Comparison of ENCODE assay signal across 15 mouse cellular contexts in the genomic region with DNA sequence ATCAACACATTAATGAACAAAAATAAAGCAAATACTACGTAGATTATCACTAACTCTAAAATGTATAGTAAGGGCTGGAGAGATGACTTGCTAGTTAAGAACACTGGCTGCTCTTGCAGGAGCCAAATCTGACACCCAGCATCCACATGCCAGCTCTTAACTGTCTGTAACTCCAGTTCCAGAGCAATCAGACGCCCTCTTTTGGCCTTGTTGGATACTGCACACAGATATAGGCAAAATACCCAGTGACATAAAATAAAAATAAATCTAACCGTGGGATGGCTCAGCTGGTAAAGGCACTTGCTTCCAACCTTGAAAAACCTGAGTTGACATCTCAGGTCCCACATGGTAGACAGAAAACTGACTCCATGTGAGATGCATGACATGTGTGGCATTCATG. TPM values are rescaled to one million over a fixed set of nuclear protein-coding genes. Genes with fewer than 3 reads are reported as not detected.
DNase-seq lines count a peak whose midpoint lies in the region; ATAC-seq and TF ChIP-seq lines count a peak whose summit lies in the region.
"Had no signal": no experiment of that assay in that cellular context is flagged by ENCODE, and none has a peak within 500 bp of the region (broad histone marks: within the 10 kb centered on the region; RNA-seq: fewer than 3 reads in every experiment).

No protein-coding gene starts in this region.

- no peak overlapping the region for H3K4me3 ChIP-seq in layer of hippocampus, adult 2 months
- no peak overlapping the region for H3K4me3 ChIP-seq in forebrain, embryonic 10.5 days
- H3K4me3 ChIP-seq in kidney, embryonic 15.5 days (replicated peaks): no peak overlapping the region
- H3K4me3 ChIP-seq: hindbrain, embryonic 10.5 days; limb, embryonic 12.5 days; megakaryocyte, embryonic 14.5 days; neural tube, embryonic 15.5 days had no signal

- no peak overlapping the region for H3K9ac ChIP-seq in kidney, embryonic 15.5 days
- H3K9ac ChIP-seq: limb, embryonic 12.5 days; neural tube, embryonic 15.5 days had no signal

- WGBS in forebrain, embryonic 10.5 days: 78% methylated on average over 3 of the region's 3 CpGs
- WGBS in kidney, embryonic 15.5 days: 74% methylated on average over 3 of the region's 3 CpGs

- H3K27me3 ChIP-seq in forebrain, embryonic 10.5 days (ENCODE audit: poor library complexity, severe bottlenecking): no peaks in the 10 kb centered on the region
- no peaks in the 10 kb centered on the region for H3K27me3 ChIP-seq in kidney, embryonic 15.5 days
- H3K27me3 ChIP-seq: limb, embryonic 12.5 days; megakaryocyte, embryonic 14.5 days; neural tube, embryonic 15.5 days had no signal

- H3K4me1 ChIP-seq in forebrain, embryonic 10.5 days: no peaks in the 10 kb centered on the region
- H3K4me1 ChIP-seq in kidney, embryonic 15.5 days: no peaks in the 10 kb centered on the region
- H3K4me1 ChIP-seq: hindbrain, embryonic 10.5 days; limb, embryonic 12.5 days; neural tube, embryonic 15.5 days had no signal

- peaks cover 66% of the 10 kb centered on the region for H3K36me3 ChIP-seq in forebrain, embryonic 10.5 days (replicated peaks)
- peaks cover 56% of the 10 kb centered on the region for H3K36me3 ChIP-seq in kidney, embryonic 15.5 days

- no peak for ATAC-seq in CD4-positive, CD25-positive, alpha-beta regulatory T cell, adult 4 months
- ATAC-seq in kidney, embryonic 15.5 days (replicated peaks; ENCODE audit: low FRiP score): no peak

- TF ChIP-seq POLR2A in brain, embryonic 14.5 days (IDR thresholded peaks at IDR 0.05; ENCODE audit: borderline replicate concordance, extremely low read depth, insufficient read depth, insufficient read length, poor library complexity, severe bottlenecking): no peak

- peak; percentile 11 for DNase-seq in CD4-positive, CD25-positive, alpha-beta regulatory T cell, adult 2 months (ENCODE audit: low read depth, low spot score)
- no peak for DNase-seq in layer of hippocampus, adult 2 months (ENCODE audit: low spot score in 2 of 2)
- DNase-seq in layer of hippocampus, adult 8-10 months (ENCODE audit: low spot score in 2 of 2): no peak
- DNase-seq in 3T3-L1 (ENCODE audit: low read depth, low spot score): peak; percentile 15
- peak; percentile 4 for DNase-seq in brain, embryonic 14.5 days (ENCODE audit: low read depth)
- no peak for DNase-seq in forebrain, embryonic 10.5 days (ENCODE audit: extremely low spot score, low spot score)
- DNase-seq: adrenal gland, postnatal 25 days; kidney, adult 8-10 months; lung, adult 18-20 months had no signal

- no peaks in the 10 kb centered on the region for H3K9me3 ChIP-seq in forebrain, embryonic 10.5 days
- no peaks in the 10 kb centered on the region for H3K9me3 ChIP-seq in kidney, embryonic 15.5 days (replicated peaks)
- H3K9me3 ChIP-seq: hindbrain, embryonic 10.5 days; limb, embryonic 12.5 days; megakaryocyte, embryonic 14.5 days; neural tube, embryonic 15.5 days had no signal

- H3K4me2 ChIP-seq in kidney, embryonic 15.5 days: no peak overlapping the region
- H3K4me2 ChIP-seq: limb, embryonic 12.5 days; neural tube, embryonic 15.5 days had no signal

- peak; percentile 55 for TF ChIP-seq CTCF in layer of hippocampus, adult 2 months (conservative IDR thresholded peaks at IDR 0.05)
- 0 out of 2 replicates have a peak, but pooled peaks have one; percentile 4 for TF ChIP-seq CTCF in brain, embryonic 14.5 days (IDR thresholded peaks at IDR 0.05; ENCODE audit: borderline replicate concordance, extremely low read depth, insufficient read depth, insufficient read length)

- no peak overlapping the region for H3K27ac ChIP-seq in layer of hippocampus, adult 2 months
- H3K27ac ChIP-seq in forebrain, embryonic 10.5 days: no peak overlapping the region
- H3K27ac ChIP-seq in kidney, embryonic 15.5 days: no peak overlapping the region
- H3K27ac ChIP-seq: hindbrain, embryonic 10.5 days; limb, embryonic 12.5 days; neural tube, embryonic 15.5 days had no signal

RNA-seq across cellular contexts. Expression of a gene that starts 36.0 kb away (rescaled TPM):
- polyA plus RNA-seq in CD4-positive, CD25-positive, alpha-beta regulatory T cell, adult 4 months (2017; shearing (Covaris generic)): 10 to 100 TPM in 1 of 2 experiments, 1 to 10 TPM in 1; 9.8 to 14.7 TPM
- total RNA-seq in layer of hippocampus, adult 2 months (2021): 100 to 1,000 TPM; 194 to 196 TPM
- total RNA-seq in layer of hippocampus, adult 8-10 months (2022): 100 to 1,000 TPM; 180 to 203 (median 189) TPM
- 35.1 and 43.8 TPM in 2 replicates for polyA plus RNA-seq in brain, embryonic 14.5 days (2012; rRNA removed)
- polyA plus RNA-seq in forebrain, embryonic 10.5 days (2016; fragmentation: Nextera tagmentation; extraction: Ambion mirVana): 18.2 and 18.7 TPM in 2 replicates
- polyA plus RNA-seq in kidney, embryonic 15.5 days (2015; fragmentation: Nextera tagmentation; extraction: Ambion mirVana): 20.0 and 20.2 TPM in 2 replicates

Comparison
In these comparisons a context has a peak if more than half of its experiments do, and no peak if none do; other contexts are left out.
1. DNase-seq: peak in CD4-positive, CD25-positive, alpha-beta regulatory T cell, adult 2 months (single experiment), 3T3-L1 (single experiment) and brain, embryonic 14.5 days (single experiment); none in layer of hippocampus, adult 2 months (0 of 2), layer of hippocampus, adult 8-10 months (0 of 2) and forebrain, embryonic 10.5 days (single experiment).